Mouse (Mus musculus): ENCODE measurements at regions not wholly inside any gene's neighbourhood (a gene's known extent, or its start where the extent isn't known, plus 50 kb on each side); places are given as distances from the start of the nearest gene placed in this dataset.

DNA sequence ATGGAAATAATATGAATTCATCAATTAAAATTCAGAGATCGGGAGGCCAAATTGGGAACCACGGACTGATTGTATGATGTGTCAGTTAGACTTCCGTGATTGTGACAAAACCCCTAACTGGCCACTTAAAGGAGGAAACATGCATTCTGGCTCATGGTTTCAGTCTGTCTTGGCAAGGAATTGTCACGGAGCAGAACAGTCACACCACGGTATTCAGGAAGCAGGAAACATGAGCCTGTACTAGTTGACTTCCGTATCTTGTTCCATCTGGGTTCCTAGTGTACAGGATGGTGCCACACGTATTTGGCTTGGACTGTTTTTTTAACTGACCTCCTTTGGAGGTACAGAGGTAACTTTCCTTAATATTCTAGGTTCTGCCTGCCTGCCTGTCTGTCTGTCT lies 69.8 kb upstream of the Cldn18 start:
- Histone ChIP-seq H3K27me3 (ENCODE audit: control insufficient read depth, insufficient read depth, insufficient read length) (no peaks in the 10 kb centered on the region), H3K36me3 (ENCODE audit: control insufficient read depth, insufficient read depth) (no peaks in the 10 kb centered on the region), H3K79me2 (ENCODE audit: control insufficient read depth, insufficient read depth) (no peaks in the 10 kb centered on the region), H3ac (ENCODE audit: control insufficient read depth, insufficient read length) (no peak overlapping the region), H3K4me2 (ENCODE audit: low read depth) (no peak overlapping the region), H3K4me3 (no peak overlapping the region)
- TF ChIP-seq MYOD1 (IDR thresholded peaks at IDR 0.05; ENCODE audit: control insufficient read depth in 1 of 3, insufficient read length in 2 of 3, low read depth in 2 of 3) (no peak), E2F4 (IDR thresholded peaks at IDR 0.05; ENCODE audit: insufficient read depth) (no peak), SRF (IDR thresholded peaks at IDR 0.05; ENCODE audit: control insufficient read depth, insufficient read length, low read depth) (no peak), CEBPB (IDR thresholded peaks at IDR 0.05; ENCODE audit: insufficient read depth, poor library complexity, severe bottlenecking) (no peak)

- H3K27me3 ChIP-seq (ENCODE audit: control insufficient read depth, insufficient read depth, insufficient read length), result no peaks in the 10 kb centered on the region
- H3K79me2 ChIP-seq (ENCODE audit: control insufficient read depth, insufficient read depth), result no peaks in the 10 kb centered on the region
- no peak overlapping the region for H3ac ChIP-seq (ENCODE audit: control insufficient read depth, insufficient read length)
- TF ChIP-seq POLR2AphosphoS2 (IDR thresholded peaks at IDR 0.05; ENCODE audit: insufficient read length, low read depth) (no peak), REST (IDR thresholded peaks at IDR 0.05; ENCODE audit: insufficient read depth, insufficient read length) (no peak), MYOG (IDR thresholded peaks at IDR 0.05; ENCODE audit: control insufficient read depth in 1 of 3, insufficient read depth in 1 of 3, insufficient read length in 2 of 3, low read depth in 2 of 3) (no peak), TCF3 (IDR thresholded peaks at IDR 0.05; ENCODE audit: insufficient read length, low read depth) (no peak), MYOD1 (IDR thresholded peaks at IDR 0.05; ENCODE audit: control insufficient read depth in 1 of 3, insufficient read length in 2 of 3, low read depth in 2 of 3) (no peak), POLR2A (IDR thresholded peaks at IDR 0.05; ENCODE audit: insufficient read length, low read depth) (no peak), MAX (IDR thresholded peaks at IDR 0.05; ENCODE audit: low read depth) (no peak), USF1 (IDR thresholded peaks at IDR 0.05; ENCODE audit: low read depth) (no peak), SRF (IDR thresholded peaks at IDR 0.05; ENCODE audit: control insufficient read depth, insufficient read length, low read depth) (no peak)
- no peak overlapping the region for H3K4me3 ChIP-seq
- H3K4me2 ChIP-seq (ENCODE audit: low read depth), result no peak overlapping the region
- H3K36me3 ChIP-seq (ENCODE audit: control insufficient read depth, insufficient read depth), result no peaks in the 10 kb centered on the region
Observed at GRCm38 (mm10) chr9:99783156-99783555, 66.1 kb upstream of the Cldn18 start.

- no peak overlapping the region for H3K4me3 ChIP-seq
- H3ac ChIP-seq (ENCODE audit: control insufficient read depth, insufficient read length), result no peak overlapping the region
- H3K27me3 ChIP-seq (ENCODE audit: control insufficient read depth, insufficient read depth, insufficient read length), result no peaks in the 10 kb centered on the region
- no peaks in the 10 kb centered on the region for H3K79me2 ChIP-seq (ENCODE audit: control insufficient read depth, insufficient read depth)
- TF ChIP-seq POLR2A (IDR thresholded peaks at IDR 0.05; ENCODE audit: insufficient read length, low read depth), result no peak
- no peak for TF ChIP-seq SRF (IDR thresholded peaks at IDR 0.05; ENCODE audit: control insufficient read depth, insufficient read length, low read depth)
- TF ChIP-seq POLR2AphosphoS2 (IDR thresholded peaks at IDR 0.05; ENCODE audit: insufficient read length, low read depth), result no peak
- no peaks in the 10 kb centered on the region for H3K36me3 ChIP-seq (ENCODE audit: control insufficient read depth, insufficient read depth)
- no peak overlapping the region for H3K4me2 ChIP-seq (ENCODE audit: low read depth)
Observed at GRCm38 (mm10) chr9:99782364-99783119, 65.5 kb upstream of the Cldn18 start.

- peak overlapping the region; percentile 12 for H3K4me2 ChIP-seq (ENCODE audit: low read depth)
- H3K27me3 ChIP-seq (ENCODE audit: control insufficient read depth, insufficient read depth, insufficient read length), result no peaks in the 10 kb centered on the region
- H3K4me3 ChIP-seq, result no peak overlapping the region
- no peaks in the 10 kb centered on the region for H3K36me3 ChIP-seq (ENCODE audit: control insufficient read depth, insufficient read depth)
- no peak overlapping the region for H3ac ChIP-seq (ENCODE audit: control insufficient read depth, insufficient read length)
- TF ChIP-seq MYOD1 (IDR thresholded peaks at IDR 0.05; ENCODE audit: control insufficient read depth in 1 of 3, insufficient read length in 2 of 3, low read depth in 2 of 3), result no peak
- no peak for TF ChIP-seq POLR2A (IDR thresholded peaks at IDR 0.05; ENCODE audit: insufficient read length, low read depth)
- TF ChIP-seq MAX (IDR thresholded peaks at IDR 0.05; ENCODE audit: low read depth), result no peak
- TF ChIP-seq SRF (IDR thresholded peaks at IDR 0.05; ENCODE audit: control insufficient read depth, insufficient read length, low read depth), result no peak
- TF ChIP-seq POLR2AphosphoS2 (IDR thresholded peaks at IDR 0.05; ENCODE audit: insufficient read length, low read depth), result no peak
- no peak for TF ChIP-seq TCF12 (IDR thresholded peaks at IDR 0.05; ENCODE audit: insufficient read depth, poor library complexity, severe bottlenecking)
- TF ChIP-seq CEBPB (IDR thresholded peaks at IDR 0.05; ENCODE audit: insufficient read depth, poor library complexity, severe bottlenecking), result no peak
- TF ChIP-seq TCF3 (IDR thresholded peaks at IDR 0.05; ENCODE audit: insufficient read length, low read depth), result no peak
- TF ChIP-seq REST (IDR thresholded peaks at IDR 0.05; ENCODE audit: insufficient read depth, insufficient read length), result no peak
- TF ChIP-seq MYOG (IDR thresholded peaks at IDR 0.05; ENCODE audit: control insufficient read depth in 1 of 3, insufficient read depth in 1 of 3, insufficient read length in 2 of 3, low read depth in 2 of 3), result no peak
- no peak for TF ChIP-seq USF1 (IDR thresholded peaks at IDR 0.05; ENCODE audit: low read depth)
- no peak for TF ChIP-seq E2F4 (IDR thresholded peaks at IDR 0.05; ENCODE audit: insufficient read depth)
- no peaks in the 10 kb centered on the region for H3K79me2 ChIP-seq (ENCODE audit: control insufficient read depth, insufficient read depth)
Observed at GRCm38 (mm10) chr9:99778871-99779270, 61.8 kb upstream of the Cldn18 start.

DNA sequence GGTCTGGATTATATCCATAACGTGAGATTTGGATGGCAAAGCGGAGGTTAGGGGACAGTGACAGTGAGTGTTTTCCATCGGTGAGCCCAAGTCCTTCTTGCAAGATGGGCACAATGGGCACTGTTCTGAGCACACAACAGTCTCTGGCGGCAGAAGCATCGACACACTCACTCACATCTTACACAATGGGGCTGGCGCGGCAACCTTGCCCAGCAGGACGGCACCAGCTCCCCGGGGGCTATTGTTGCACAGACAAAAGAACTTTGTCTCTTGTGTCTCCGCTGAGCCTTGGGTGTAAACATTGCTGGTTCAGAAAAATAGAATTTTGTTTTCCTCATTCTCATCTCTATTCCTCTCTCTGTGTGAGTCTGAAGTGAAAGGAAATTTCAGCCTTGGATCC lies 53.6 kb upstream of the Cldn18 start:
- Histone ChIP-seq H3K4me3 (no peak overlapping the region), H3ac (ENCODE audit: control insufficient read depth, insufficient read length) (no peak overlapping the region), H3K79me2 (ENCODE audit: control insufficient read depth, insufficient read depth) (no peaks in the 10 kb centered on the region), H3K36me3 (ENCODE audit: control insufficient read depth, insufficient read depth) (no peaks in the 10 kb centered on the region), H3K4me2 (ENCODE audit: low read depth) (no peak overlapping the region), H3K27me3 (ENCODE audit: control insufficient read depth, insufficient read depth, insufficient read length) (no peaks in the 10 kb centered on the region)
- TF ChIP-seq TCF12 (IDR thresholded peaks at IDR 0.05; ENCODE audit: insufficient read depth, poor library complexity, severe bottlenecking) (no peak), USF1 (IDR thresholded peaks at IDR 0.05; ENCODE audit: low read depth) (no peak), CEBPB (IDR thresholded peaks at IDR 0.05; ENCODE audit: insufficient read depth, poor library complexity, severe bottlenecking) (no peak), MAX (IDR thresholded peaks at IDR 0.05; ENCODE audit: low read depth) (no peak), POLR2AphosphoS2 (IDR thresholded peaks at IDR 0.05; ENCODE audit: insufficient read length, low read depth) (no peak), MYOD1 (IDR thresholded peaks at IDR 0.05; ENCODE audit: control insufficient read depth in 1 of 3, insufficient read length in 2 of 3, low read depth in 2 of 3) (no peak), POLR2A (IDR thresholded peaks at IDR 0.05; ENCODE audit: insufficient read length, low read depth) (no peak), SRF (IDR thresholded peaks at IDR 0.05; ENCODE audit: control insufficient read depth, insufficient read length, low read depth) (no peak)

All from myocyte (in vitro differentiated cells).